Mouse (Mus musculus) forebrain, embryonic 16.5 days (tissue): ENCODE data around the gene Ptpa. TPM values are rescaled to one million over a fixed set of nuclear protein-coding genes. Genes with fewer than 3 reads are reported as not detected.

Experiments
- ATAC-seq: fragments of 200-750 bp; cut with Nextera tagmentation; 2 replicates; pipeline ENCODE4 v1.8.0; 2017; ENCODE audit warnings: mild to moderate bottlenecking, moderate library complexity
- H3K27ac ChIP-seq: fragments of 300-500 bp; sonication (generic); 2 replicates; pipeline ENCODE4 v1.5.1; 2014; ENCODE audit warnings: low read length, control low read depth
- H3K27me3 ChIP-seq: fragments of 300-500 bp; sonication (generic); replicated peaks from 2 replicates; pipeline ENCODE4 v1.6.1; 2014; ENCODE audit warnings: low read length; ENCODE audit not compliant: control insufficient read depth, insufficient read depth
- H3K36me3 ChIP-seq: fragments of 300-500 bp; sonication (generic); 2 replicates; pipeline ENCODE4 v1.6.1; 2014; ENCODE audit not compliant: control insufficient read depth, insufficient read depth
- H3K4me1 ChIP-seq: fragments of 300-500 bp; sonication (generic); replicated peaks from 2 replicates; pipeline ENCODE4 v1.6.1; 2014; ENCODE audit warnings: low read length; ENCODE audit not compliant: control insufficient read depth, insufficient read depth
- H3K4me2 ChIP-seq: fragments of 300-500 bp; sonication (generic); 2 replicates; pipeline ENCODE4 v1.6.1; 2014; ENCODE audit warnings: mild to moderate bottlenecking, low read length, control low read depth
- H3K4me3 ChIP-seq: fragments of 300-500 bp; sonication (generic); replicated peaks from 2 replicates; pipeline ENCODE4 v1.5.1; 2014; ENCODE audit warnings: mild to moderate bottlenecking, low read length, control low read depth
- H3K9ac ChIP-seq: fragments of 300-500 bp; sonication (generic); replicated peaks from 2 replicates; pipeline ENCODE4 v1.6.1; 2014; ENCODE audit warnings: low read depth, low read length, control low read depth
- H3K9me3 ChIP-seq: fragments of 300-500 bp; sonication (generic); 2 replicates; pipeline ENCODE4 v1.6.1; 2016; ENCODE audit warnings: low read length; ENCODE audit not compliant: control insufficient read depth
- WGBS: fragments of 180-500 bp; shearing (Covaris S2); extraction: QIAGEN DNeasy Blood & Tissue Kit; methylation state at CpG from one replicate; pipeline ENCODE4 v1.1.7; 2014; 5-methylcytosine and 5-hydroxymethylcytosine counted together
- polyA plus RNA-seq: library from polyadenylated mRNA; unstranded; fragments of >200 nt; fragmentation: Nextera tagmentation; extraction: Ambion mirVana; gene quantifications from 2 replicates; pipeline ENCODE4 v1.2.1, GENCODE M21; 2015

The Ptpa gene
- polyA plus RNA-seq, 1 experiment from 2014 or later, result 163 TPM

GRCm38 (mm10) chr2:30463904-30464330 lies 48.1 kb downstream of the Ptpa start:
- Histone ChIP-seq H3K4me3 (peak overlapping the region; percentile 9), H3K9ac (no peak overlapping the region), H3K27me3 (0 out of 2 replicates have a peak, but pooled peaks cover 2% of the 10 kb centered on the region), H3K27ac (no peak overlapping the region), H3K4me1 (peaks cover 18% of the 10 kb centered on the region), H3K9me3 (no peaks in the 10 kb centered on the region), H3K4me2 (peak overlapping the region; percentile 39), H3K36me3 (no peaks in the 10 kb centered on the region)
- 5% methylated on average over 9 of the region's 9 CpGs for WGBS
- peak; percentile 45 for ATAC-seq

- Histone ChIP-seq H3K9ac (no peak overlapping the region), H3K36me3 (no peaks in the 10 kb centered on the region), H3K27me3 (0 out of 2 replicates have a peak, but pooled peaks cover 2% of the 10 kb centered on the region), H3K27ac (no peak overlapping the region), H3K4me2 (peak overlapping the region; percentile 39), H3K4me3 (peak overlapping the region; percentile 9; the same call in 1 of the 2 replicates), H3K9me3 (no peaks in the 10 kb centered on the region), H3K4me1 (peaks cover 22% of the 10 kb centered on the region)
- ATAC-seq, result no peak
- 70% methylated on average over 5 of the region's 5 CpGs for WGBS
These were observed 48.6 kb downstream of the Ptpa start for GRCm38 (mm10) chr2:30464411-30464810.

- H3K36me3 ChIP-seq, result no peaks in the 10 kb centered on the region
These were observed 50.9 kb downstream of the Ptpa start for GRCm38 (mm10) chr2:30466787-30467186.

GRCm38 (mm10) chr2:30469009-30469408 lies 53.2 kb downstream of the Ptpa start:
- H3K9ac ChIP-seq, result peak overlapping the region; percentile 87
- ATAC-seq, result no peak
- 49% methylated on average over 6 of the region's 6 CpGs for WGBS
- H3K36me3 ChIP-seq, result no peaks in the 10 kb centered on the region
- no peaks in the 10 kb centered on the region for H3K9me3 ChIP-seq
- H3K4me1 ChIP-seq, result peaks cover 30% of the 10 kb centered on the region
- H3K27ac ChIP-seq, result no peak overlapping the region
- H3K4me3 ChIP-seq, result no peak overlapping the region; the same call in 1 of the 2 replicates
- peak overlapping the region; percentile 100 for H3K4me2 ChIP-seq
- H3K27me3 ChIP-seq, result 0 out of 2 replicates have a peak, but pooled peaks cover 2% of the 10 kb centered on the region

More at GRCm38 (mm10) chr2:30466787-30467186, 50.9 kb downstream of the Ptpa start:
- Histone ChIP-seq H3K4me2 (no peak overlapping the region), H3K27me3 (0 out of 2 replicates have a peak, but pooled peaks cover 2% of the 10 kb centered on the region), H3K4me3 (no peak overlapping the region), H3K9me3 (no peaks in the 10 kb centered on the region), H3K9ac (no peak overlapping the region), H3K27ac (no peak overlapping the region), H3K4me1 (peaks cover 38% of the 10 kb centered on the region)
- WGBS, result 81% methylated on average over 4 of the region's 4 CpGs
- ATAC-seq, result no peak

GRCm38 (mm10) chr2:30469796-30470142 lies 53.9 kb downstream of the Ptpa start:
- peak overlapping the region; percentile 87 for H3K9ac ChIP-seq
- H3K4me3 ChIP-seq, result peak overlapping the region; percentile 59
- under 1% methylated on average over 19 of the region's 19 CpGs for WGBS
- H3K27ac ChIP-seq, result peak overlapping the region; percentile 86
- H3K4me1 ChIP-seq, result peaks cover 32% of the 10 kb centered on the region
- ATAC-seq, result peak; percentile 49
- 0 out of 2 replicates have a peak, but pooled peaks cover 2% of the 10 kb centered on the region for H3K27me3 ChIP-seq
- no peaks in the 10 kb centered on the region for H3K36me3 ChIP-seq
- H3K9me3 ChIP-seq, result no peaks in the 10 kb centered on the region
- H3K4me2 ChIP-seq, result peak overlapping the region; percentile 100

GRCm38 (mm10) chr2:30470143-30470946 lies 54.5 kb downstream of the Ptpa start:
- H3K36me3 ChIP-seq, result no peaks in the 10 kb centered on the region
- H3K4me1 ChIP-seq, result peaks cover 32% of the 10 kb centered on the region
- no peak for ATAC-seq
- peak overlapping the region; percentile 59 for H3K4me3 ChIP-seq
- peak overlapping the region; percentile 86 for H3K27ac ChIP-seq
- under 1% methylated on average over 46 of the region's 46 CpGs for WGBS
- peak overlapping the region; percentile 100 for H3K4me2 ChIP-seq
- H3K9me3 ChIP-seq, result no peaks in the 10 kb centered on the region
- peak overlapping the region; percentile 87 for H3K9ac ChIP-seq
- H3K27me3 ChIP-seq, result 0 out of 2 replicates have a peak, but pooled peaks cover 2% of the 10 kb centered on the region

GRCm38 (mm10) chr2:30471051-30471450 lies 55.2 kb downstream of the Ptpa start:
- Histone ChIP-seq H3K36me3 (no peaks in the 10 kb centered on the region), H3K4me3 (peak overlapping the region; percentile 90), H3K9me3 (no peaks in the 10 kb centered on the region), H3K27me3 (0 out of 2 replicates have a peak, but pooled peaks cover 2% of the 10 kb centered on the region), H3K9ac (peak overlapping the region; percentile 90; the same call in 1 of the 2 replicates), H3K4me2 (peak overlapping the region; percentile 100), H3K27ac (peak overlapping the region; percentile 66), H3K4me1 (peaks cover 32% of the 10 kb centered on the region)
- WGBS, result 8% methylated on average over 8 of the region's 8 CpGs
- ATAC-seq, result no peak

GRCm38 (mm10) chr2:30471795-30472720 lies 56.2 kb downstream of the Ptpa start:
- H3K4me2 ChIP-seq, result peak overlapping the region; percentile 100
- under 1% methylated on average over 45 of the region's 51 CpGs for WGBS
- H3K9me3 ChIP-seq, result no peaks in the 10 kb centered on the region
- peak overlapping the region; percentile 90 for H3K9ac ChIP-seq
- H3K4me3 ChIP-seq, result peak overlapping the region; percentile 90
- H3K36me3 ChIP-seq, result no peaks in the 10 kb centered on the region
- H3K27me3 ChIP-seq, result 0 out of 2 replicates have a peak, but pooled peaks cover 2% of the 10 kb centered on the region
- peaks cover 32% of the 10 kb centered on the region for H3K4me1 ChIP-seq
- peak overlapping the region; percentile 90 for H3K27ac ChIP-seq
- ATAC-seq, result peak; percentile 9; the same call in 1 of the 2 replicates
